Mouse (Mus musculus) erythroblast, embryonic 14.5 days (primary cell): ENCODE measurements around the gene Cdc42ep5. TPM values are rescaled to one million over a fixed set of nuclear protein-coding genes. Genes with fewer than 3 reads are reported as not detected.

Experiments used
- H3K27me3 ChIP-seq: 2 replicates; pipeline ENCODE4 v1.6.1; 2012; ENCODE audit warnings: inconsistent platforms; ENCODE audit not compliant: control insufficient read depth
- H3K36me3 ChIP-seq: 2 replicates; pipeline ENCODE4 v1.6.1; 2012; ENCODE audit warnings: mild to moderate bottlenecking, inconsistent platforms; ENCODE audit not compliant: control insufficient read depth
- H3K4me1 ChIP-seq: 2 replicates; pipeline ENCODE4 v1.6.1; 2012; ENCODE audit warnings: inconsistent platforms; ENCODE audit not compliant: control insufficient read depth
- H3K4me3 ChIP-seq: replicated peaks from 2 replicates; pipeline ENCODE3; 2012; ENCODE audit warnings: moderate library complexity, mild to moderate bottlenecking, inconsistent platforms
- H3K9me3 ChIP-seq: 2 replicates; pipeline ENCODE4 v1.6.1; 2012; ENCODE audit warnings: low read length, inconsistent platforms, mixed read lengths; ENCODE audit not compliant: control insufficient read depth
- GATA1 ChIP-seq: IDR thresholded peaks from 2 replicates; pipeline ENCODE4 v1.6.1; 2012; ENCODE audit warnings: low read length, inconsistent platforms, mixed read lengths
- TAL1 ChIP-seq: IDR thresholded peaks from 3 replicates; pipeline ENCODE4 v1.6.1; 2012; ENCODE audit warnings: low read length, inconsistent platforms, mixed read lengths
- polyA plus RNA-seq: library from polyadenylated mRNA; stranded (reverse); fragments of >175 nt; gene quantifications from 2 replicates; pipeline ENCODE4 v1.2.3, GENCODE M21; 2012

Gene Cdc42ep5
- polyA plus RNA-seq, 1 experiment, result 0.25 TPM

GRCm38 (mm10) chr7:4138671-4139070 is 26.0 kb downstream of the Cdc42ep5 start:
- Histone ChIP-seq H3K9me3 (no peaks in the 10 kb centered on the region), H3K27me3 (no peaks in the 10 kb centered on the region), H3K36me3 (peaks cover 62% of the 10 kb centered on the region), H3K4me3 (peak overlapping the region; percentile 19), H3K4me1 (peaks cover 39% of the 10 kb centered on the region)
- TF ChIP-seq GATA1 (no peak), TAL1 (no peak)

GRCm38 (mm10) chr7:4138181-4138580 is 26.5 kb downstream of the Cdc42ep5 start:
- peaks cover 39% of the 10 kb centered on the region for H3K4me1 ChIP-seq
- H3K9me3 ChIP-seq, result no peaks in the 10 kb centered on the region
- H3K27me3 ChIP-seq, result no peaks in the 10 kb centered on the region
- peaks cover 61% of the 10 kb centered on the region for H3K36me3 ChIP-seq
- H3K4me3 ChIP-seq, result peak overlapping the region; percentile 89
- TF ChIP-seq GATA1 (no peak), TAL1 (no peak)

GRCm38 (mm10) chr7:4137746-4138145 is 26.9 kb downstream of the Cdc42ep5 start:
- H3K27me3 ChIP-seq, result no peaks in the 10 kb centered on the region
- TF ChIP-seq GATA1, result no peak
- TF ChIP-seq TAL1, result no peak
- no peaks in the 10 kb centered on the region for H3K9me3 ChIP-seq
- H3K4me3 ChIP-seq, result peak overlapping the region; percentile 89
- peaks cover 39% of the 10 kb centered on the region for H3K4me1 ChIP-seq
- H3K36me3 ChIP-seq, result peaks cover 61% of the 10 kb centered on the region

GRCm38 (mm10) chr7:4136771-4137531 is 27.7 kb downstream of the Cdc42ep5 start, which contains the start of gene Leng8:
Gene Leng8, plus strand, starts transcription at chr7:4137039.
- H3K9me3 ChIP-seq, result no peaks in the 10 kb centered on the region
- peak within 1 kb of the TSS; percentile 89 for H3K4me3 ChIP-seq
- H3K27me3 ChIP-seq, result no peaks in the 10 kb centered on the region
- no peak for TF ChIP-seq TAL1
- no peak for TF ChIP-seq GATA1
- H3K36me3 ChIP-seq, result peaks cover 54% of the 10 kb centered on the region
- H3K4me1 ChIP-seq, result peaks cover 39% of the 10 kb centered on the region

GRCm38 (mm10) chr7:4136404-4136770 is 28.3 kb downstream of the Cdc42ep5 start:
- H3K4me1 ChIP-seq, result peaks cover 40% of the 10 kb centered on the region
- no peaks in the 10 kb centered on the region for H3K27me3 ChIP-seq
- H3K36me3 ChIP-seq, result peaks cover 48% of the 10 kb centered on the region
- peak overlapping the region; percentile 89 for H3K4me3 ChIP-seq
- no peaks in the 10 kb centered on the region for H3K9me3 ChIP-seq
- no peak for TF ChIP-seq GATA1
- TF ChIP-seq TAL1, result no peak

- no peak for TF ChIP-seq TAL1
- TF ChIP-seq GATA1, result no peak
- Histone ChIP-seq H3K36me3 (peaks cover 33% of the 10 kb centered on the region), H3K4me3 (no peak overlapping the region), H3K9me3 (no peaks in the 10 kb centered on the region), H3K4me1 (peaks cover 46% of the 10 kb centered on the region), H3K27me3 (no peaks in the 10 kb centered on the region)
These were observed 29.7 kb downstream of the Cdc42ep5 start for GRCm38 (mm10) chr7:4134911-4135310.

- Histone ChIP-seq H3K36me3 (peaks cover 14% of the 10 kb centered on the region), H3K4me1 (peaks cover 30% of the 10 kb centered on the region), H3K27me3 (no peaks in the 10 kb centered on the region), H3K4me3 (no peak overlapping the region), H3K9me3 (no peaks in the 10 kb centered on the region)
- no peak for TF ChIP-seq GATA1
- no peak for TF ChIP-seq TAL1
These were observed 31.7 kb downstream of the Cdc42ep5 start for GRCm38 (mm10) chr7:4132998-4133397.

- no peak for TF ChIP-seq TAL1
- no peak for TF ChIP-seq GATA1
- Histone ChIP-seq H3K4me1 (peaks cover 26% of the 10 kb centered on the region), H3K4me3 (no peak overlapping the region), H3K36me3 (peaks cover 11% of the 10 kb centered on the region), H3K9me3 (no peaks in the 10 kb centered on the region), H3K27me3 (no peaks in the 10 kb centered on the region)
These were observed 32.1 kb downstream of the Cdc42ep5 start for GRCm38 (mm10) chr7:4132581-4132980.

GRCm38 (mm10) chr7:4131964-4132363 is 32.7 kb downstream of the Cdc42ep5 start:
- no peak for TF ChIP-seq TAL1
- no peak for TF ChIP-seq GATA1
- H3K9me3 ChIP-seq, result no peaks in the 10 kb centered on the region
- H3K36me3 ChIP-seq, result peaks cover 9% of the 10 kb centered on the region
- H3K4me3 ChIP-seq, result no peak overlapping the region
- peaks cover 23% of the 10 kb centered on the region for H3K4me1 ChIP-seq
- no peaks in the 10 kb centered on the region for H3K27me3 ChIP-seq
